Mouse (Mus musculus): ENCODE results near the gene Hnf1a.

DNA sequence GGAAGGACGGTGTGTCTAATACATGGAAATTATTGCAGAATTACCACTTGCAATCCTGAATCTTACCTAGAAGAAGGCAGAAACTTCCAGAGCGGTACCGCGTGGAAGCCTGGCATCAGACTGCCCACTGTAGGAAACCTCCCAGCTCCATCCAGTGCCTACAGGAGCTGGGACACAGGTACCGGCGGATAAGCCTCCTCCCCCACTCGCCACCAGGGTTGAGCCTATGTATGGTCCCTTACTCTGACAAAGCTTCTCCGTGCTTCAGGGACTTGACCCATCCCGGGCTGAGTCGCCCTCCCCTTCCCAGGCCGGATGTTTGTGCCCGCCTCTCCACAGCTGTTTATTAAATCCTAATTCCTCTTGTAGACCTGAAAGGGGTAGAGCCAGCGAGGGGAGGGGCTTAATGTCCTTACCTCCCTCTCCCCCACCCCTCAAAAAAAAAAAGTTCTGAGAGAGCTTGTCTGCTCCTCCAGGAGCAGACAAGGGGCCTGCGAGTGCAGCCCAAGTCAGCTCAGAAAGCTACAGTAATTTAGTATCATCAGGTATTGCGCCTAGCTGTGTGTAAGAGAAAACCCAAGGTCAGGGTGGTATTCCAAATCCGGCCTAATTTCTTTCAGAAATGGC, 9.3 kb upstream of the Hnf1a start:
- TF ChIP-seq POLR2A (IDR thresholded peaks at IDR 0.05; ENCODE audit: control insufficient read depth, extremely low read depth, insufficient read depth, low read length, poor library complexity): no peak
- no peak for TF ChIP-seq CTCF (IDR thresholded peaks at IDR 0.05; ENCODE audit: borderline replicate concordance, control insufficient read depth, extremely low read depth, insufficient read depth, low read length, poor library complexity)
